In the genomic region with DNA sequence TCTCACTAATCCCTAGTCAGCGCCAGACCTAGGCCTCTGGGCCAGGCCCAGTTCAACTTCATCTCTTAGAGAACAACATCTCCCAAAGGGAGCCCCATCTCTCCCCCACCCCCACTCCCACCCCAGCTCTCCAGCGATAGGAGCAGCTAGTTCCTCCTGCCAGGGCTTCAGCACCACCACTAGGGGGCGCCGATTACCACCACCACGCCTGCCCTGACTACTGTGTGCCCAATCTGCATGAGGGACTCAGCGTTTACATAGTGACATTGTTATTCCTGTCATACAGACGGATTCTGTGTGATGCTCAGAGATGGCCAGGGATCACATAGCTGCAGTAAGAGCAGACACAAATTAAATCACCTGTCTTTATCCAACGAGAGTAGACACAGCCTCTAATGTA, we compare ENCODE assay signal across 10 mouse cellular contexts. TPM values are rescaled to one million over a fixed set of nuclear protein-coding genes. Genes with fewer than 3 reads are reported as not detected.
DNase-seq lines count a peak whose midpoint lies in the region; ATAC-seq lines count a peak whose summit lies in the region.
"Had no signal": no experiment of that assay in that cellular context is flagged by ENCODE, and none has a peak within 500 bp of the region (broad histone marks: within the 10 kb centered on the region; RNA-seq: fewer than 3 reads in every experiment).

No protein-coding gene starts in this region.

- H3K4me3 ChIP-seq in limb, embryonic 10.5 days: no peak overlapping the region
- no peak overlapping the region for H3K4me3 ChIP-seq in hindbrain, embryonic 13.5 days
- H3K4me3 ChIP-seq: heart, embryonic 15.5 days; neural tube, embryonic 12.5 days had no signal

- H3K4me1 ChIP-seq in limb, embryonic 10.5 days: peaks cover 43% of the 10 kb centered on the region
- H3K4me1 ChIP-seq in hindbrain, embryonic 13.5 days (replicated peaks): peaks cover 34% of the 10 kb centered on the region
- H3K4me1 ChIP-seq: heart, embryonic 15.5 days had no signal

- no peak for ATAC-seq in hindbrain, embryonic 13.5 days (ENCODE audit: low FRiP score)

- no peak overlapping the region for H3K9ac ChIP-seq in hindbrain, embryonic 13.5 days
- H3K9ac ChIP-seq: heart, embryonic 15.5 days; neural tube, embryonic 12.5 days had no signal

- peak; percentile 40 to 49 for DNase-seq in cerebellum, adult 18-20 months
- no peak for DNase-seq in cerebellum, adult 9-10 months
- DNase-seq in urinary bladder, postnatal 14 days (ENCODE audit: low spot score): peak; percentile 53
- DNase-seq in urinary bladder, postnatal 10 days (ENCODE audit: low spot score): no peak
- DNase-seq in limb, embryonic 10.5 days (ENCODE audit: low spot score): no peak
- peak; percentile 25 for DNase-seq in spleen, adult 12 weeks (ENCODE audit: low spot score)
- no peak for DNase-seq in left cerebral cortex, adult 9 months (ENCODE audit: low spot score in 2 of 2)

- H3K27ac ChIP-seq in limb, embryonic 10.5 days: 0 out of 2 replicates have a peak overlapping the region, but pooled peaks have one; percentile 38
- H3K27ac ChIP-seq in hindbrain, embryonic 13.5 days: no peak overlapping the region
- H3K27ac ChIP-seq: heart, embryonic 15.5 days; neural tube, embryonic 12.5 days had no signal

- WGBS in limb, embryonic 10.5 days: 47% methylated on average over 8 of the region's 8 CpGs
- WGBS in hindbrain, embryonic 13.5 days: 44% methylated on average over 8 of the region's 8 CpGs

- H3K9me3 ChIP-seq in limb, embryonic 10.5 days (replicated peaks): no peaks in the 10 kb centered on the region
- H3K9me3 ChIP-seq in hindbrain, embryonic 13.5 days: no peaks in the 10 kb centered on the region
- H3K9me3 ChIP-seq: heart, embryonic 15.5 days; neural tube, embryonic 12.5 days had no signal

- no peaks in the 10 kb centered on the region for H3K27me3 ChIP-seq in limb, embryonic 10.5 days (ENCODE audit: low read depth, poor library complexity, severe bottlenecking)
- peaks cover 7% of the 10 kb centered on the region for H3K27me3 ChIP-seq in hindbrain, embryonic 13.5 days
- H3K27me3 ChIP-seq: neural tube, embryonic 12.5 days had no signal

- no peak overlapping the region for H3K4me2 ChIP-seq in hindbrain, embryonic 13.5 days
- H3K4me2 ChIP-seq: heart, embryonic 15.5 days; neural tube, embryonic 12.5 days had no signal

- H3K36me3 ChIP-seq in limb, embryonic 10.5 days: no peaks in the 10 kb centered on the region
- H3K36me3 ChIP-seq in hindbrain, embryonic 13.5 days: no peaks in the 10 kb centered on the region
- H3K36me3 ChIP-seq: heart, embryonic 15.5 days; neural tube, embryonic 12.5 days had no signal

RNA-seq across cellular contexts. Expression of a gene that starts 12.3 kb away (rescaled TPM):
- 10.7 and 16.0 TPM in 2 replicates for polyA plus RNA-seq in limb, embryonic 10.5 days (2016; fragmentation: Nextera tagmentation; extraction: Ambion mirVana)
- 13.2 and 18.6 TPM in 2 replicates for polyA plus RNA-seq in hindbrain, embryonic 13.5 days (2015; fragmentation: Nextera tagmentation; extraction: Ambion mirVana)

RNA-seq across cellular contexts. Expression of a gene that starts 17.4 kb away (rescaled TPM):
- 52.6 and 58.1 TPM in 2 replicates for polyA plus RNA-seq in limb, embryonic 10.5 days (2016; fragmentation: Nextera tagmentation; extraction: Ambion mirVana)
- 36.9 and 38.5 TPM in 2 replicates for polyA plus RNA-seq in hindbrain, embryonic 13.5 days (2015; fragmentation: Nextera tagmentation; extraction: Ambion mirVana)

RNA-seq across cellular contexts. Expression of a gene that starts 47.6 kb away (rescaled TPM):
- 135 and 142 TPM in 2 replicates for polyA plus RNA-seq in limb, embryonic 10.5 days (2016; fragmentation: Nextera tagmentation; extraction: Ambion mirVana)
- polyA plus RNA-seq in hindbrain, embryonic 13.5 days (2015; fragmentation: Nextera tagmentation; extraction: Ambion mirVana): 115 and 119 TPM in 2 replicates

Comparison
In these comparisons a context has a peak if more than half of its experiments do, and no peak if none do; other contexts are left out.
1. DNase-seq: peak in cerebellum, adult 18-20 months (2 of 2), urinary bladder, postnatal 14 days (single experiment) and spleen, adult 12 weeks (single experiment); none in cerebellum, adult 9-10 months (single experiment), urinary bladder, postnatal 10 days (single experiment), limb, embryonic 10.5 days (single experiment) and left cerebral cortex, adult 9 months (0 of 2).